Mouse (Mus musculus): Measurements from ENCODE around the gene Tmem123. TPM values are rescaled to one million over a fixed set of nuclear protein-coding genes. Genes with fewer than 3 reads are reported as not detected.

Tmem123 gene
- total and polyA plus RNA-seq, 2 experiments from 2014 or later, result 10.1 to 19.8 TPM

DNA sequence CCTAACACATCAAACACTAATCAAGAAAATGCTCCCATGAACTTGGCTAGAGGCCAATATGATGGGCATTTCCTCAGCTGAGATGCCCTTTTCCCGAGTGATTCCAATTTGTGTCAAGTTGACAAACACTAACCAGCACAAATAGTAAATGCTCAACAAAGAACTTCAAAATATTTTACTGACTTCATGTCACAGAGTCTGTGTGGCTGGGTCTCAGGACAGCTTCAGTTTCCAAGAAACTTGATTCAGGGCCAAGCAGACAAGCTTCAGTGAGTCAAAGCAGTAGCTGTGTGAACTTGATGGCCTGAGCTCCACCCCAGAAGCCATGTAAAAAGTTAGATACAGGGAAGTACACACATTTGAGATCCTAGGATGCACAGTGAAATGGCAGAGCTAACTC, 19.7 kb upstream of the Tmem123 start:
- ATAC-seq (ENCODE audit: low FRiP score) (no peak), DNase-seq (ENCODE audit: low spot score) (no peak)
- no peaks in the 10 kb centered on the region for H3K9me3 ChIP-seq (ENCODE audit: low read length)
- no peak overlapping the region for H3K9ac ChIP-seq (replicated peaks; ENCODE audit: low read length, poor library complexity, severe bottlenecking)
- H3K36me3 ChIP-seq (ENCODE audit: insufficient read depth, low read length), result no peaks in the 10 kb centered on the region
- no peaks in the 10 kb centered on the region for H3K4me1 ChIP-seq (ENCODE audit: insufficient read depth, low read length)
- no peaks in the 10 kb centered on the region for H3K27me3 ChIP-seq (ENCODE audit: insufficient read depth, low read length)
- no peak for TF ChIP-seq CTCF (IDR thresholded peaks at IDR 0.05)
- H3K4me2 ChIP-seq (ENCODE audit: low read depth, low read length, poor library complexity, severe bottlenecking), result no peak overlapping the region
- no peak overlapping the region for H3K4me3 ChIP-seq (ENCODE audit: low read depth, low read length)
- no peak overlapping the region for H3K27ac ChIP-seq (ENCODE audit: low read depth, low read length)
- WGBS, result 67% methylated on average over 1 of the region's 1 CpGs

DNA sequence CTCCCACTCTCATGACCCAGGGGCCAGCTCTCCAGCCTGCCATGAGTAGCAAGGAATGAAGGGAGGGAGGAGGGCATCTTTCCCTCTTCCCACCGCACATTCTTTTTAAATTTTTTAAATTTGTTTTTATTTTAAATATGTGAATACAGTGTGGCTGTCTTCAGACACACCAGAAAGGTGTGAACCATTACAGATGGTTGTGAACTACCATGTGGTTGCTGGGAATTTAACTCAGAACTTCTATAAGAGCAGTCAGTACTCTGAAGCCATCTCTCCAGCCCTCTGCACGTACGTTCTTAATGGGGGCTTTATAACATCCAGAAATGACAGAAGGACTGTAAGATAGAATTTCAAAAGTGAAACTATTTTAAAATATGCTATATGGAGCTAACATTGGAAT, 15.0 kb upstream of the Tmem123 start:
- no peak for ATAC-seq (ENCODE audit: low FRiP score)
- no peak for DNase-seq (ENCODE audit: low spot score)
- Histone ChIP-seq H3K36me3 (ENCODE audit: insufficient read depth, low read length) (no peaks in the 10 kb centered on the region), H3K4me2 (ENCODE audit: low read depth, low read length, poor library complexity, severe bottlenecking) (no peak overlapping the region), H3K4me1 (ENCODE audit: insufficient read depth, low read length) (no peaks in the 10 kb centered on the region), H3K27ac (ENCODE audit: low read depth, low read length) (no peak overlapping the region), H3K27me3 (ENCODE audit: insufficient read depth, low read length) (no peaks in the 10 kb centered on the region), H3K9ac (replicated peaks; ENCODE audit: low read length, poor library complexity, severe bottlenecking) (no peak overlapping the region), H3K4me3 (ENCODE audit: low read depth, low read length) (no peak overlapping the region), H3K9me3 (ENCODE audit: low read length) (no peaks in the 10 kb centered on the region)
- no peak for TF ChIP-seq CTCF (IDR thresholded peaks at IDR 0.05)
- WGBS, result 96% methylated on average over 3 of the region's 3 CpGs

DNA sequence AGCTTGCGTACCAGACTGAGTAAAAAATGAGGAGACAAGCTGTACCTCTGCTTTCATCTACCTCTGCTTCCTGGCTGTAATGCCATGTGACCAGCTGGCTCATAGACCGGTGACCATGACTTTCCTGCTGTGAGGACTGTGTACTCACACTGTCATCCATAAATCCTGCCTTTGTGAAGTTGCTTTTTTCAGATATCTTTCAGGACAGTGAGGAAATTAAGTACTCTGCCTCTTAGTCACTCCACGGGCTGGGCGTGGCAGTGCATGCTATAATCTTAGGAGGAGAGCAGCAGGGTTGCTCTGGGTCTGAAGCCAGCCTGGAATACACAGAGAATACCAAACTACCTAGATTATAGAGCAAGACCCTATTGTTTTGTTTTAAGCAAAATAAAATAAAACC, 14.3 kb upstream of the Tmem123 start:
- no peak for TF ChIP-seq CTCF (IDR thresholded peaks at IDR 0.05)
- H3K4me3 ChIP-seq (ENCODE audit: low read depth, low read length), result no peak overlapping the region
- H3K36me3 ChIP-seq (ENCODE audit: insufficient read depth, low read length), result no peaks in the 10 kb centered on the region
- DNase-seq (ENCODE audit: low spot score) (no peak), ATAC-seq (ENCODE audit: low FRiP score) (no peak)
- no peaks in the 10 kb centered on the region for H3K9me3 ChIP-seq (ENCODE audit: low read length)
- no peaks in the 10 kb centered on the region for H3K4me1 ChIP-seq (ENCODE audit: insufficient read depth, low read length)
- no peak overlapping the region for H3K9ac ChIP-seq (replicated peaks; ENCODE audit: low read length, poor library complexity, severe bottlenecking)
- no peaks in the 10 kb centered on the region for H3K27me3 ChIP-seq (ENCODE audit: insufficient read depth, low read length)
- H3K27ac ChIP-seq (ENCODE audit: low read depth, low read length), result no peak overlapping the region
- H3K4me2 ChIP-seq (ENCODE audit: low read depth, low read length, poor library complexity, severe bottlenecking), result no peak overlapping the region
- WGBS, result 73% methylated on average over 4 of the region's 4 CpGs

DNA sequence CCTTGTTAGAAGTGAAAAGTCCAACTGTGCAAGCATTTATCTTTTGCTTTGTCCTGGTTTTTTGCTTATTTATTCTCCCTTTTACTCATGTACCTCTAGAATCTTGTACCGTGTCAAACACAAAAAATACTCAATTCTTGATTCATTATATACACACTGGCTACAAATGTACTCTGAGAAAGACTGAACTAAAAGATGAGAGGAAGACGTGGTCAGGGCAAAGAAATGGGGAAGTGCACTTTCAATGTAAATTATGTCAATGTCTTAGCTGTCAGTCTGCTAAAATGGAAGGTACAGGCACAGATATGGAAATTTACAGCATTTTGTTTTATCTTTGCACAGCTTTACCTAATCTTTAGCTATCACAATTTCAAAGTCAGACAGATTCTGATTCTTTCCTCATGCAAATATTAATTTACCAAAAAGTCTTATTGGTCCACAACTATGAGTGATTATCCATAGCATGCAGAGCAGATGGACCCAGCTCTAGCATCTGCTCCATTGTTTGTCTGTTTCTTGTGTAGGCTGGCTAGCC, 7.9 kb upstream of the Tmem123 start:
- Histone ChIP-seq H3K9me3 (ENCODE audit: low read length) (0 out of 2 replicates have a peak, but pooled peaks cover 3% of the 10 kb centered on the region), H3K36me3 (ENCODE audit: insufficient read depth, low read length) (no peaks in the 10 kb centered on the region), H3K4me1 (ENCODE audit: insufficient read depth, low read length) (no peaks in the 10 kb centered on the region), H3K27ac (ENCODE audit: low read depth, low read length) (no peak overlapping the region), H3K4me2 (ENCODE audit: low read depth, low read length, poor library complexity, severe bottlenecking) (no peak overlapping the region), H3K4me3 (ENCODE audit: low read depth, low read length) (no peak overlapping the region), H3K27me3 (ENCODE audit: insufficient read depth, low read length) (no peaks in the 10 kb centered on the region), H3K9ac (replicated peaks; ENCODE audit: low read length, poor library complexity, severe bottlenecking) (no peak overlapping the region)
- no peak for TF ChIP-seq CTCF (IDR thresholded peaks at IDR 0.05)
- 90% methylated on average over 2 of the region's 2 CpGs for WGBS
- DNase-seq (ENCODE audit: low spot score) (no peak), ATAC-seq (ENCODE audit: low FRiP score) (no peak)

DNA sequence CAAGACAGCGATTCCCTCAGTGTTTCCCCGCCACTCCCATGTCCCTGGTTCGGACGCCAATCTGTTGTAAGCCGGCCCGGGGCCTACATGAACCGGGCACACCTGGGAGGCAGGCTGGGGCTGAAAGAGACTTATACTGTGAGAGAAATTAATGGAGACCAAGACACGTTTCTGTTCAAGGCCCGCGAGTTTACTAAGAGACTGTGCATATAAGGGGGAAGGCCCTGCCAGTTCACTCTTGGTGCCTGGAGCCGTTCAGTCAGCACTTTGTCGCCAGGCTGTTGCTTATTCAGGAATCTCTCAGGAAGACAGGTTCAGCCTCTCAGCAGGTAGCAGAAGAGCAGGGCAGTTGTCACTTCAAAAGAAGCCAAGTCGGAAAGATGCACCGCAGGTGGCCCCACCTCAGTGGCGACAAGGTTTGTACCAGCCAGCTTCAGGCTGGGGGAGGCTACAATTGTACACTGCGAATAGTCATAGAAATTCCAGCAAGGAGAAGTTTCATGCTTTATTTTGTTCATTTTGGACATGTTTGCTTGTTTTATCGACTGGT, 1.9 kb upstream of the Tmem123 start:
- H3K27me3 ChIP-seq (ENCODE audit: insufficient read depth, low read length), result no peaks in the 10 kb centered on the region
- 0 out of 2 replicates have a peak, but pooled peaks cover 3% of the 10 kb centered on the region for H3K9me3 ChIP-seq (ENCODE audit: low read length)
- H3K27ac ChIP-seq (ENCODE audit: low read depth, low read length), result no peak overlapping the region
- no peak for TF ChIP-seq CTCF (IDR thresholded peaks at IDR 0.05)
- DNase-seq (ENCODE audit: low spot score) (no peak), ATAC-seq (ENCODE audit: low FRiP score) (no peak)
- no peak overlapping the region for H3K4me2 ChIP-seq (ENCODE audit: low read depth, low read length, poor library complexity, severe bottlenecking)
- H3K9ac ChIP-seq (replicated peaks; ENCODE audit: low read length, poor library complexity, severe bottlenecking), result no peak overlapping the region
- 43% methylated on average over 17 of the region's 17 CpGs for WGBS
- no peak overlapping the region for H3K4me3 ChIP-seq (ENCODE audit: low read depth, low read length)
- no peaks in the 10 kb centered on the region for H3K36me3 ChIP-seq (ENCODE audit: insufficient read depth, low read length)
- H3K4me1 ChIP-seq (ENCODE audit: insufficient read depth, low read length), result peaks cover 3% of the 10 kb centered on the region; the same call in 1 of the 2 replicates

DNA sequence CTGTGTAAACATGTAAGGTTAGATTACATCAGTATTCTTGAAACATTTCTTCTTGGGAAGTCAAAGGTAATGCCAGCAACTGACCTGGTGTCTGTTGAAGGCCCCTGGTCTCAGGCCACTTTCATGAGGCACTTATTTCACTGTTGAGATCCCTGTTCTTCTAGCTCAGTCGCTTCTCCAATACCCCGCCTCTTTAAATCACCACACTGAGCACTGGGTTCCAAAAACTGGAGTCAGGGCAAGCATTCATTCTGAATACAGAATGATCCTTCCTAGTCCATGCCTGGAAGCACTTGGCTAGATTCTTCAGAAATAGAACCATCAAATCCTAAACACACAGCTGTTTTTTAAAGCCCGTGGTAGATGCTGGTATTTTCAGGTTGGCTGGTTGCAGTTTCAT, 1.1 kb upstream of the Tmem123 start:
- H3K36me3 ChIP-seq (ENCODE audit: insufficient read depth, low read length), result no peaks in the 10 kb centered on the region
- no peaks in the 10 kb centered on the region for H3K27me3 ChIP-seq (ENCODE audit: insufficient read depth, low read length)
- no peak overlapping the region for H3K27ac ChIP-seq (ENCODE audit: low read depth, low read length)
- ATAC-seq (ENCODE audit: low FRiP score), result no peak
- H3K4me3 ChIP-seq (ENCODE audit: low read depth, low read length), result no peak overlapping the region
- WGBS, result 80% methylated on average over 3 of the region's 3 CpGs
- no peak overlapping the region for H3K4me2 ChIP-seq (ENCODE audit: low read depth, low read length, poor library complexity, severe bottlenecking)
- DNase-seq (ENCODE audit: low spot score), result no peak
- H3K4me1 ChIP-seq (ENCODE audit: insufficient read depth, low read length), result peaks cover 7% of the 10 kb centered on the region
- H3K9ac ChIP-seq (replicated peaks; ENCODE audit: low read length, poor library complexity, severe bottlenecking), result no peak overlapping the region
- H3K9me3 ChIP-seq (ENCODE audit: low read length), result 0 out of 2 replicates have a peak, but pooled peaks cover 3% of the 10 kb centered on the region
- no peak for TF ChIP-seq CTCF (IDR thresholded peaks at IDR 0.05)
